In genomic region chr11:24695010-24695720, GRCm38 (mm10) we compare ENCODE assay signal across 13 mouse cellular contexts.
"Had no signal": no experiment of that assay in that cellular context is flagged by ENCODE, and none has a peak within 500 bp of the region (broad histone marks: within the 10 kb centered on the region; RNA-seq: fewer than 3 reads in every experiment).

No protein-coding gene starts in this region.

- H3K9ac ChIP-seq: liver, embryonic 14.5 days; midbrain, embryonic 13.5 days; neural tube, embryonic 13.5 days; stomach, embryonic 15.5 days had no signal

- H3K27ac ChIP-seq: kidney, postnatal 0 days; liver, embryonic 14.5 days; midbrain, embryonic 13.5 days; neural tube, embryonic 13.5 days; stomach, embryonic 15.5 days had no signal

- H3K9me3 ChIP-seq: midbrain, embryonic 13.5 days; neural tube, embryonic 13.5 days; stomach, embryonic 15.5 days had no signal

- ATAC-seq: midbrain, embryonic 13.5 days had no signal

- DNase-seq: kidney, adult 8-10 months; kidney, postnatal 36 days; left cerebral cortex, postnatal 4 days; lung, adult 18-20 months; retina, postnatal 1 day; right cerebral cortex, postnatal 4 days; thymus, adult 2 months; thymus, postnatal 25 days had no signal

- H3K27me3 ChIP-seq: midbrain, embryonic 13.5 days; neural tube, embryonic 13.5 days; stomach, embryonic 15.5 days had no signal

- H3K36me3 ChIP-seq: midbrain, embryonic 13.5 days; neural tube, embryonic 13.5 days; stomach, embryonic 15.5 days had no signal

- H3K4me2 ChIP-seq: midbrain, embryonic 13.5 days; neural tube, embryonic 13.5 days; stomach, embryonic 15.5 days had no signal

- H3K4me3 ChIP-seq: midbrain, embryonic 13.5 days; neural tube, embryonic 13.5 days; stomach, embryonic 15.5 days had no signal

- H3K4me1 ChIP-seq: stomach, embryonic 15.5 days had no signal
